Mouse (Mus musculus): ENCODE measurements at regions not wholly inside any gene's neighbourhood (a gene's known extent, or its start where the extent isn't known, plus 50 kb on each side); places are given as distances from the start of the nearest gene placed in this dataset.

- no peak for DNase-seq (ENCODE audit: low read depth, low spot score)
Observed at GRCm38 (mm10) chr3:159069957-159070684, 425.1 kb upstream of the Depdc1a start.

GRCm38 (mm10) chr3:159056960-159057525 lies 438.2 kb upstream of the Depdc1a start:
- peak; percentile 58 for DNase-seq (ENCODE audit: low read depth, low spot score)

GRCm38 (mm10) chr3:159034806-159035205 lies 460.4 kb upstream of the Depdc1a start:
- DNase-seq (ENCODE audit: low read depth, low spot score): no peak

- DNase-seq (ENCODE audit: low read depth, low spot score): no peak
Observed at GRCm38 (mm10) chr3:159031581-159031980, 463.7 kb upstream of the Depdc1a start.

- no peak for DNase-seq (ENCODE audit: low read depth, low spot score)
Observed at GRCm38 (mm10) chr3:159030675-159031074, 464.6 kb upstream of the Depdc1a start.

GRCm38 (mm10) chr3:159029951-159030350 lies 465.3 kb upstream of the Depdc1a start:
- DNase-seq (ENCODE audit: low read depth, low spot score): no peak

- no peak for DNase-seq (ENCODE audit: low read depth, low spot score)
Observed at GRCm38 (mm10) chr3:159020447-159020846, 458.4 kb upstream of the Lrrc7 start.

GRCm38 (mm10) chr3:159017269-159017668 lies 455.2 kb upstream of the Lrrc7 start:
- DNase-seq (ENCODE audit: low read depth, low spot score): no peak

GRCm38 (mm10) chr3:159016426-159016825 lies 454.4 kb upstream of the Lrrc7 start:
- DNase-seq (ENCODE audit: low read depth, low spot score): no peak

- no peak for DNase-seq (ENCODE audit: low read depth, low spot score)
Observed at GRCm38 (mm10) chr3:159010954-159011638, 449.1 kb upstream of the Lrrc7 start.

- no peak for DNase-seq (ENCODE audit: low read depth, low spot score)
Observed at GRCm38 (mm10) chr3:159004013-159004412, 442.0 kb upstream of the Lrrc7 start.

- DNase-seq (ENCODE audit: low read depth, low spot score): no peak
Observed at GRCm38 (mm10) chr3:158985438-158986111, 423.6 kb upstream of the Lrrc7 start.

GRCm38 (mm10) chr3:158947063-158947462 lies 385.0 kb upstream of the Lrrc7 start:
- DNase-seq (ENCODE audit: low read depth, low spot score): no peak

- DNase-seq (ENCODE audit: low read depth, low spot score): no peak
Observed at GRCm38 (mm10) chr3:158905104-158905503, 343.1 kb upstream of the Lrrc7 start.

GRCm38 (mm10) chr3:158899458-158899857 lies 337.4 kb upstream of the Lrrc7 start:
- no peak for DNase-seq (ENCODE audit: low read depth, low spot score)

GRCm38 (mm10) chr3:158886732-158887386 lies 324.8 kb upstream of the Lrrc7 start:
- DNase-seq (ENCODE audit: low read depth, low spot score): no peak

- no peak for DNase-seq (ENCODE audit: low read depth, low spot score)
Observed at GRCm38 (mm10) chr3:158886301-158886711, 324.3 kb upstream of the Lrrc7 start.
